Mouse (Mus musculus): ENCODE data around the gene Thra. TPM values are rescaled to one million over a fixed set of nuclear protein-coding genes. Genes with fewer than 3 reads are reported as not detected.

Gene Thra
- polyA plus RNA-seq, 1 experiment from 2014 or later, result 6.1 TPM

GRCm38 (mm10) chr11:98745932-98746853 is 5.8 kb downstream of the Thra start:
- DNase-seq (no peak), ATAC-seq (no peak)
- Histone ChIP-seq H3K4me3 (ENCODE audit: low read depth, low read length) (no peak overlapping the region), H3K27ac (ENCODE audit: low read depth) (no peak overlapping the region), H3K36me3 (replicated peaks; ENCODE audit: insufficient read depth, low read length) (no peaks in the 10 kb centered on the region), H3K27me3 (ENCODE audit: insufficient read depth, low read length) (no peaks in the 10 kb centered on the region), H3K4me2 (ENCODE audit: low read depth, low read length) (peak overlapping the region; percentile 73), H3K4me1 (ENCODE audit: insufficient read depth) (peaks cover 75% of the 10 kb centered on the region), H3K9ac (replicated peaks) (no peak overlapping the region), H3K9me3 (ENCODE audit: low read length) (no peaks in the 10 kb centered on the region)
- TF ChIP-seq CTCF (IDR thresholded peaks at IDR 0.05; ENCODE audit: low read depth) (no peak), EP300 (IDR thresholded peaks at IDR 0.05; ENCODE audit: low read depth) (no peak)
- WGBS (ENCODE audit: insufficient replicate concordance), result 53% methylated on average over 12 of the region's 12 CpGs

DNA sequence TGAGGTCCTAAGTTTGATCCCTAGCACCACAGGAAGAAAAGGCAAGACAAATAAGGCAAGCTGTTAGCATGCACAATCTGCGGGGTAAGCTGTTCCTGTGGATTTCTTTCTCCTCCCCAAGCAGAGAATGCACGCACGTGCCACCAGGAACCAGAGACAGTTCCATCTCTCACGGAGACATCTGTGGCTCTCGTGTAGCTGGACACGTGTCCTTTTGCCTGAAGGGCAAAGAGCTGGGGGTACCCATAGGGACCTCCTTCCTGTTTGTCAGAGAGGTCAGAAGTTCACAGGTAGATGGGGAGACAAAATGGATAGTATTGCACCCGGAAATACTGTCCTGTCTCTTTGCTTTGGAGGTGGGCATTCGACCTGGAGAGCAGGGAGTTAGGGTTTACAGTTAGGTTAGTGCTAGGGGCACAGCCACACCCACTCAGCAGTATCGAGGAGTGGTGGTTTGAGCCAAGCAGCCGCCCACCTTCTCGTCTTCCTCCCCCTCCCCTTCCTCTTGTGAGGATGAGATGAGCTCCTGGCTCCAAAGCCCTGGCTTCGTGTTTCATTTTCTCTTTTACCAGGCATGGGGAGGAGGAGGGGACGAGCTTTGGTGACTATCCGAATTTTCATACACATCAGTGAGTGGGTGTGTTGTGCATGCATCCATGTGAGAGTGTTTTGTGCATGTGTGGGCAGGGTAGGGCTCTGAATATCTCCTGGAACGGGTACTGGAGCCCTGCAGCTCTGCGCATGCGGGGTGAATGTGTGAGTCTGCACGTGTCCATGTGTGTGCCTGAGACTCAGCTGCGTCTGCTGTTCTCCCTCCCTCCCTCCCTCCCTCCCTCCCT is 6.6 kb downstream of the Thra start:
- ATAC-seq (peak; percentile 66), DNase-seq (peak; percentile 76)
- Histone ChIP-seq H3K9ac (replicated peaks) (peak overlapping the region; percentile 55), H3K27ac (ENCODE audit: low read depth) (peak overlapping the region; percentile 61), H3K4me2 (ENCODE audit: low read depth, low read length) (peak overlapping the region; percentile 73), H3K36me3 (replicated peaks; ENCODE audit: insufficient read depth, low read length) (no peaks in the 10 kb centered on the region), H3K4me3 (ENCODE audit: low read depth, low read length) (peak overlapping the region; percentile 37), H3K27me3 (ENCODE audit: insufficient read depth, low read length) (no peaks in the 10 kb centered on the region), H3K9me3 (ENCODE audit: low read length) (no peaks in the 10 kb centered on the region), H3K4me1 (ENCODE audit: insufficient read depth) (peaks cover 83% of the 10 kb centered on the region)
- TF ChIP-seq CTCF (IDR thresholded peaks at IDR 0.05; ENCODE audit: low read depth), result no peak
- no peak for TF ChIP-seq EP300 (IDR thresholded peaks at IDR 0.05; ENCODE audit: low read depth)
- WGBS (ENCODE audit: insufficient replicate concordance), result 1% methylated on average over 19 of the region's 19 CpGs

- Histone ChIP-seq H3K9me3 (ENCODE audit: low read length) (no peaks in the 10 kb centered on the region), H3K9ac (replicated peaks) (no peak overlapping the region), H3K27ac (ENCODE audit: low read depth) (peak overlapping the region; percentile 62; the same call in 1 of the 2 replicates), H3K4me3 (ENCODE audit: low read depth, low read length) (no peak overlapping the region), H3K4me1 (ENCODE audit: insufficient read depth) (peaks cover 84% of the 10 kb centered on the region), H3K36me3 (replicated peaks; ENCODE audit: insufficient read depth, low read length) (no peaks in the 10 kb centered on the region), H3K27me3 (ENCODE audit: insufficient read depth, low read length) (no peaks in the 10 kb centered on the region), H3K4me2 (ENCODE audit: low read depth, low read length) (peak overlapping the region; percentile 73)
- 36% methylated on average over 6 of the region's 6 CpGs for WGBS (ENCODE audit: insufficient replicate concordance)
- TF ChIP-seq EP300 (IDR thresholded peaks at IDR 0.05; ENCODE audit: low read depth), result no peak
- no peak; the same call in 1 of the 2 replicates for TF ChIP-seq CTCF (IDR thresholded peaks at IDR 0.05; ENCODE audit: low read depth)
- no peak for ATAC-seq
- DNase-seq, result no peak
Measured at GRCm38 (mm10) chr11:98747804-98748505, 7.5 kb downstream of the Thra start.

DNA sequence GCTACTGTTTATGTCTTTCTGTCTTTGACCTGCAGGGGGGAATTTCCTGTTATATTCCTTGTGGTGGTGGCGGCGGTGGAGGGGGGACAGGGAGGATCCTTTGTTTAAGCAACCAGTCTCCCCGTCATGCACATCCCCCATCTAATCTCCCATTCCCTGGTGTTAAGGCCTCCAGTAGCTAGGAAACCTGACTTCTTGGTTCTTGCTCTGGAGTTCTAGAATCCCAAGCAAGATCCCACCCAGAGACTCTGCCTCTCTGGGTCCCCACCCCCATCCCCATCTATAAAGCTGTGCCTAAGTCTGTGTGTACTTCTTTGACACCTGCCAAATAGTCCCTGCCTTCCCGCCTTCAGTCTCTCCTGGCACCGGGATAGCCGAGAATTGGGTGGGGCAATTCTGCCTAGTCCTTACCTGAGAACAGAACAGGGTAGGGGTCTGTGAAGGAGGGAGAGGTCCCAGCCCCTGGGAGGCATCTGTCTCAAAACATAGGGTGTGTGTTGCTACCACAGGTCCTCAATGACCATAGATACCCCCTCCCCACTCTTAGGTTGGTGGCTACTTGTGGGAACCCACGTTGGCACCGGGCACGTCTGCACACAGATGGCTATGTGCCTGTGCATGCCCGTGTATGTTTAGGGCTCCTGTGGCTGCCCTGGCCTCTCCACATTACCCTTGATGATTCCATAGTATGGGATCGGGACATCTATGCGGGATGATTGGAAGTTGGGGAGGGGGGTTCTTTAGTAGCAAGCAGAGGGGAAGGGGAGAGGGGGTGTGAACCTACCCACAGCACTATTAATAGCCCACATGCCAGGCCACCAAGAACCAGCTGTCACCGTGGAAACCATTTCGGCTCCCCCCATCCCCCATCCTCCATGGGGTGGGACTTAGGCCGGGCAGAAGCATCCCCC is 8.3 kb downstream of the Thra start:
- no peak overlapping the region for H3K4me3 ChIP-seq (ENCODE audit: low read depth, low read length)
- H3K4me1 ChIP-seq (ENCODE audit: insufficient read depth), result peaks cover 84% of the 10 kb centered on the region
- 45% methylated on average over 15 of the region's 15 CpGs for WGBS (ENCODE audit: insufficient replicate concordance)
- H3K9ac ChIP-seq (replicated peaks), result no peak overlapping the region
- H3K9me3 ChIP-seq (ENCODE audit: low read length), result no peaks in the 10 kb centered on the region
- H3K4me2 ChIP-seq (ENCODE audit: low read depth, low read length), result no peak overlapping the region
- ATAC-seq, result no peak
- DNase-seq, result no peak
- TF ChIP-seq CTCF (IDR thresholded peaks at IDR 0.05; ENCODE audit: low read depth) (peak; percentile 29; the same call in 1 of the 2 replicates), EP300 (IDR thresholded peaks at IDR 0.05; ENCODE audit: low read depth) (no peak)
- 0 out of 2 replicates have a peak overlapping the region, but pooled peaks have one; percentile 62 for H3K27ac ChIP-seq (ENCODE audit: low read depth)
- H3K27me3 ChIP-seq (ENCODE audit: insufficient read depth, low read length), result no peaks in the 10 kb centered on the region
- H3K36me3 ChIP-seq (replicated peaks; ENCODE audit: insufficient read depth, low read length), result no peaks in the 10 kb centered on the region

- ATAC-seq, result no peak
- Histone ChIP-seq H3K4me2 (ENCODE audit: low read depth, low read length) (no peak overlapping the region), H3K27ac (ENCODE audit: low read depth) (no peak overlapping the region), H3K36me3 (replicated peaks; ENCODE audit: insufficient read depth, low read length) (no peaks in the 10 kb centered on the region), H3K9ac (replicated peaks) (no peak overlapping the region), H3K9me3 (ENCODE audit: low read length) (no peaks in the 10 kb centered on the region), H3K4me1 (ENCODE audit: insufficient read depth) (peaks cover 86% of the 10 kb centered on the region), H3K27me3 (ENCODE audit: insufficient read depth, low read length) (no peaks in the 10 kb centered on the region), H3K4me3 (ENCODE audit: low read depth, low read length) (no peak overlapping the region)
- TF ChIP-seq CTCF (IDR thresholded peaks at IDR 0.05; ENCODE audit: low read depth) (no peak), EP300 (IDR thresholded peaks at IDR 0.05; ENCODE audit: low read depth) (no peak)
- DNase-seq, result no peak
- WGBS (ENCODE audit: insufficient replicate concordance), result 73% methylated on average over 5 of the region's 5 CpGs
Measured at GRCm38 (mm10) chr11:98749716-98750115, 9.3 kb downstream of the Thra start.

All from liver, postnatal 0 days (tissue).